Mouse (Mus musculus): ENCODE results near the gene Olfr48. TPM values are rescaled to one million over a fixed set of nuclear protein-coding genes. Genes with fewer than 3 reads are reported as not detected.

Olfr48 gene
- total RNA-seq (2021): not detected

DNA sequence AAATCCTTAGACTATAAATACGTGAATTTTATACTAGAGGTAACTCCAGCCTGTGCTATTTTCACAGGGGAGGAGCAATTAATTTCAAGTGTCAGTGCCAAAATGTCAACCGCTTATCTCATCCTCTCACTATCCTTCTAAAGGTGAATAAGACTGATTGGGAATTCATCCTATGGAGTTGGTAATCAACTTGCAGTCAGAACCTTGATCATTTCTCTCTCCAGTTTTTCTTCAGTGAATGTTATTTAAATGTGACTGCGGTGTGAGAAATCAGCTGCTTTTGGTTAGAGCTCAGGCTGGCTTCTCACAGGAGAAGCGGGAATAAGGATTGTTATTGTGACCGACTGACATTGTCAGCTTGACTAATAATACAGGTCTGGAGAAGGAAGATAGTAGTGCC is at the start of gene Olfr48:
Olfr48 (minus strand) TSS at position 101 of the 400 bp plus-strand sequence.
- no peak for DNase-seq (ENCODE audit: low spot score in 2 of 2)
- intact Hi-C loops (cut with DNase I): no loop called here

DNA sequence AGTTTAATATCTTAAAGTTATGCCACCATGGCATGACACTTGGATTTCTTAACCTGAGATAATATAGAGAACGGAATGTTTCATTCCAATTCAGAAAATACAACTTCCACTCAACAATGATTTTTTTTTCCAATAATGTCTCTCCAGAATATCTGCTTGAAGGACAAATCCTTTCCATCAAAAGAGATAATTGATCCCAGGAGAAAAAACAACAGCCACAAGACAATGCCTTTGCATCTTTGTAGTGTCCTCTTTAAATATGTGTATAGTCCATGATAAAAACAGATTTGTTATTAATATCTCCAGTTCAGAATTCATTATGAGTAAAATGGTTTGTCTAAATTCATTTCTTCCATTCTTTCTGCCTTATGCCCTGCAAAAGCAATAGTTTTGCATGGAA is 30.1 kb upstream of the Olfr48 start, which contains the start of gene Olfr1257:
Olfr1257 (plus strand) TSS at position 301 of the 400 bp plus-strand sequence.
- intact Hi-C loops (cut with DNase I): no loop called here
- DNase-seq (ENCODE audit: low spot score in 2 of 2): no peak

DNA sequence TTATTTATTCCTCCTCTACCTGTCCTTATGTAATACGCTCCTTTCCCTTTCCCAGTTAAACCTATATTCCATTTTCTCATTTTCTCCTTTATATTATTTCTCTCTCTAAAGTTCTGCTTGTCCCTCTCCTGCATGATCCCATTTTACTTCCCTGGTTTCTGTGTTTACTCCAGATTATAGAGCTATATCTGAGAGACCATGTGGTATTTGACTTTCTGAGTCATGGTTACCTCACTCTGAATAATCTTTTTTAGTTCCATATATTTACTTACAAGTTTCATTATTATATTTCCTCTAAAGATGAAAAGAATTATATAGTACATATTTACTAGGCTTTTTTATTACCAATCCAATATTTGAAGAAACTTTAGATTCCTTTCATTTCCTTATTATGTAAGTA is 1.2 kb upstream of the Olfr48 start:
- intact Hi-C loops (cut with DNase I): no loop called here
- no peak for DNase-seq (ENCODE audit: low spot score in 2 of 2)

DNA sequence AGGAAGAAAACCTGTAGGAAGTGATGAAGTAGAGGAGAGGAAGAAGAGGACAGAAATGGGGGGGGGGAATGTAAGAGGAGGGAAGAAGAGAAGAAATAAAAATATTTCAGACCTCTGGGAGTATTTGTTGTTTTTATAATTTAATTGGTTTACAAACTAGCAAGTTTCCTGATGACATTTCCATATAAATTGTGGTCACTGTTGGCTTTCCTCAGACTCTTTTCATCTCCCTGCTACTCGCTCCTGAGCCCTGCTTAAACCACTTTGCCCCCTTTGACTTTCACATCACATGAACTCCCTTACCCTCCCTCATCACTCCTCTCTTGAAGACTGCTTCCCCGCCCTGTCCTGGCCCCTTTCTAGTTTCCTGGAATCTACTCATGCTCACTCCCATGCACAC is 6.5 kb downstream of the Olfr48 start, which contains the start of gene Olfr1256:
Olfr1256 (minus strand) TSS at position 101 of the 400 bp plus-strand sequence.
- intact Hi-C loops (cut with DNase I): no loop called here
- DNase-seq (ENCODE audit: low spot score in 2 of 2): no peak

DNA sequence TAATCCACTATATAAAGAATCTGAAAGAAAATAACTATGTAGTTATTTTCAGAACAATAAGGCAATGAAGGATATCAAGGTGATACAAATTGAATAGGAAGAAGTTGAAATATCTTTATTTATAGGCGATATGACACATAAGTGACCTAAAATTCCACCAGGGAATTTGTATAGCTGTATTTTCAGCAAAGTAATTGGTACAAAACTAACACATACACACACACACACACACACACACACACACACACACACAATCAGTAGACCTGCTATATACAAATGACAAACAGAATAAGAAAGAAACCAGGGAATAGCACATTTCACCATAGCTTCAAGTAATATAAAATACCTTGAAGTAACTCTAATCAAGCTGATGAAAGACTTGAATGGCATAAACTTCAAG is 27.8 kb downstream of the Olfr48 start:
- intact Hi-C loops (cut with DNase I): no loop called here
- no peak for DNase-seq (ENCODE audit: low spot score in 2 of 2)

DNA sequence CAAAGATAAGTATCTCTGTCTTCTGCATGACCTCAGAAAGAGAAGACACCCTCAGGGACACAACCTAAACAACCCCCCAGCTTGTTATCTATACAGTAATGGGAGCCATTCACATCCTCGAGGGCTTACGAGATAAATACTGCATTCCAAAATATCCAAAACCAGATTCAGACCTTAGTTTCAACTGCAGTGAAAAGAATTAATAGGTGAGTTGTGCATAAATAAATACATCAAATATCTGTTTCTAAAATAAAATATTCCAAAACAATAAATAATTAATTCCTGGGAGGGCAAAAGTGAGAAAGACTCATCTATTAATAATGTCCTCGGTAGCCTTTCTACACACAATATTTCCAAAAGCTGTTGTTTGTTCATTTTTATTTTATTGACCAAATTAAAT is 36.3 kb downstream of the Olfr48 start, which contains the start of gene Olfr1255:
Olfr1255 (plus strand) TSS at position 301 of the 400 bp plus-strand sequence.
- intact Hi-C loops (cut with DNase I): no loop called here
- DNase-seq (ENCODE audit: low spot score in 2 of 2): no peak

DNA sequence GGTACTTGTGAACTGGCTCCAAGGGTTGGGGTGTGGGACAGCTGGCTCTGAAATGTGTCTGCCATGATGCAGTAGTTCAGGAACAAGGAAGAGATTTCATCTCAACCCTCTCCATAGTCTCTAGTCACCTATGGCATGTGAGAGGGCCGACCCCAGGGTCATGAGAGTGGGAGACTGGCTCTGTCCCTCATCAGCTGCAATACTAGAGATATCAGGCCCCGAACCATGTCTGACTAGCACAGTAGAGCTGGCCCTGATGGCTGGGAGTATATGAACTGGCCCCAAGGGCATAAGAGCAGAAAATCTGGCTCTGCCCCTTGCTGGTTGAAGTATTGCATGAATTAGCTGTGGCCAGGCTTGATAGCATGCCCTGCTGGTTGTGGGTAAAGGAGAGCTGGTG is 37.3 kb downstream of the Olfr48 start:
- DNase-seq (ENCODE audit: low spot score in 2 of 2): no peak
- intact Hi-C loops (cut with DNase I): no loop called here

DNA sequence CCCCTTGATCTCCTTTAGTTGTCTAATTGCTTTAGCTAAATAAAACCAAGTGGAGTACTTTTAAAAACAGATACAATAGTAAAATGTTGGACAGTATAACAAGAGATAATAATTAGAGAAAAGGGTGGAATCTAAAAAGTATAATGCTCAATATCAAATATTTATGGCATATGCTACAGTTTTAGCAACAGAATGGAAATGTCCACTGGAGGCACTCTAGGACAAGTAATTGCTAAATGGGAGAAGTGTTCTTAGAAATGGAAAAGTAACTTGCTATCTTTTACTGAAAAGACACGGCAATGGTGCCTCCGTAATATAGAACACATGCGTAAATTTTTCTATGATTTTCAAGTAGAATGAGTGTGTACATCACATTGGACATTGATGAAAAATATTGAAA is 48.4 kb downstream of the Olfr48 start:
- no peak for DNase-seq (ENCODE audit: low spot score in 2 of 2)

DNA sequence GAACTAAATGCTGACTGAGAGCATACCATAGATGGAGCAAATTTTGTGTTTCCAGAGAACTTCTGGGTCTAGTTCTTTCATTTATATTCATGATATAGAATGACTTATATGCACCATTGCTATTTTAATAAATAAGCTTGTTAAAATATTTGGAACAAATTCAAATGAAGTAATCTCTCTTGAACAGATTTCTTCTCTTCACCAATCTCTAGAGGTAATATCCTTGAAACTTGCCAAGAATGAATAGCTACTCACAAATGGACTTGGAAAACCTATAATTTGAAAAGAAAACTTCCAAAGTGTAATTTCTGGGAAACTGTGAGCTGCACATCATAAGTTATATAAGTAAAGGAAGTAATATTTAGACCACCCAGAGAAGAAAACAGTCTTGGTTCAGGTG is 54.5 kb downstream of the Olfr48 start, which contains the start of gene Olfr1254:
Olfr1254 (minus strand) TSS at position 101 of the 400 bp plus-strand sequence.
- DNase-seq (ENCODE audit: low spot score in 2 of 2): no peak
- intact Hi-C loops (cut with DNase I): no loop called here

More for the DNA sequence above, 48.4 kb downstream of the Olfr48 start:
- intact Hi-C loops (cut with DNase I): no loop called here

Other genes starting within 250 kb of the Olfr48 start
- gene Olfr1247, start 234.1 kb downstream of the Olfr48 start, total RNA-seq (2021): under 1 TPM in 1 of 2 experiments, not detected in 1; 0.11 TPM
- not detected for gene Olfr1248, start 230.0 kb downstream of the Olfr48 start, total RNA-seq (2021)
- gene Olfr1249, start 213.2 kb downstream of the Olfr48 start, total RNA-seq (2021): not detected
- gene Olfr1250, start 186.7 kb downstream of the Olfr48 start, total RNA-seq (2021): not detected
- not detected for gene Olfr1251, start 176.3 kb downstream of the Olfr48 start, total RNA-seq (2021)
- gene Olfr1252, start 123.2 kb downstream of the Olfr48 start, total RNA-seq (2021): not detected
- gene Olfr1253, start 91.1 kb downstream of the Olfr48 start, total RNA-seq (2021): not detected
- gene Olfr1254, start 54.6 kb downstream of the Olfr48 start, total RNA-seq (2021): not detected
- gene Olfr1255, start 36.2 kb downstream of the Olfr48 start, total RNA-seq (2021): not detected
- gene Olfr1256, start 6.7 kb downstream of the Olfr48 start, total RNA-seq (2021): not detected
- gene Olfr1257, start 30.2 kb upstream of the Olfr48 start, total RNA-seq (2021): not detected
- not detected for gene Olfr1258, start 79.1 kb upstream of the Olfr48 start, total RNA-seq (2021)
- not detected for gene Olfr1259, start 100.5 kb upstream of the Olfr48 start, total RNA-seq (2021)
- gene Olfr1260, start 126.1 kb upstream of the Olfr48 start, total RNA-seq (2021): not detected
- gene Olfr1261, start 143.0 kb upstream of the Olfr48 start, total RNA-seq (2021): not detected
- gene Olfr1262, start 151.9 kb upstream of the Olfr48 start, total RNA-seq (2021): not detected
- gene Olfr1263, start 163.9 kb upstream of the Olfr48 start, total RNA-seq (2021): not detected
- not detected for gene Olfr1264, start 177.4 kb upstream of the Olfr48 start, total RNA-seq (2021)
- not detected for gene Olfr1265, start 187.1 kb upstream of the Olfr48 start, total RNA-seq (2021)
- not detected for gene Olfr140, start 215.4 kb upstream of the Olfr48 start, total RNA-seq (2021)

Measured in left cerebral cortex, postnatal 36 days (tissue).